Mouse (Mus musculus): ENCODE results near the gene Vgf.

Vgf gene

DNA sequence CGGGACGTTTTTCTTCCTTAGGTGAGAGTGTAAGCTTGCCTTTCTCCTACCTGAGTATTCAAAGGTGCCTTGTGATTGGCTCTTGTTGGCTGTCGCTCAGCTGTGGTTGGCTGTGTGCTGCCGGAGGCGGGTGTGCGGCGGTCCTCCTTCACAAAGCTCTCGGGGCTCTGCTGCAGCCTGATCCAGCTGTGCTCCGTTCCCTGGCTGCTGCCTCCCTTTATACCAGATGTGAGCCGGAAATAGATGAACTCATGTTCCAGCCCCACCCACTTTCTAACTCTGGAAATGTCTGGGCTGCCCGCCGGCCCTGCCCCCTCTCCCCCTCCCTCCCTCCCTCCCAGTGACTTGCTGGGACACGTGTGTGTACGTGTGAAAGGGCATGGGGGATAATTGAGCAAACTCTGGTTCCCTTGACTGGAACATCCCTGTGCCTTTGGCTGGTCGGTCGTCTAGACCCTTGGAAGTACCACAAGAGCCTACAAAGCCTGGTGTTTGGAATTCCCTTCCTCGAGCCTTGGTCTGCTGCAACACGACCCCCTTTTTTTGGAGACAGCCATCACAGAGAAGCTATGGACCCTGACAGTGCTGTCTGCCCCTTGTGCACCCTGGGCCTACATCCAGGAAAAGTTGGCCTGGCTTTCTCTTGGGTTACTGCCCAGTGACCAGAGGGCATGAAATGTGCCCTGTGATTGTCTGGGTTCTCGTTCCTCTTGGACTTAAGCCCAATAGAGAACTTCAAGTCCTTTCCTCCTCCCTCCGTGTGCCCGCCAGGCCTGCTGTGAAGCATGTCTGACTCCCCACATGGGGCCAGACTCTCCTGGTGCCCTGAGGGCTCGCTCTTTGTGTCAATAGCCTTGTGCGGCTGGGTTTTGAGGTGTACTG, 46.1 kb downstream of the Vgf start, which contains the start of gene Serpine1:
TSS of gene Serpine1 (minus strand) at position 190 of the 882 bp plus-strand sequence.
- peak; percentile 92 for DNase-seq (ENCODE audit: low spot score)

DNA sequence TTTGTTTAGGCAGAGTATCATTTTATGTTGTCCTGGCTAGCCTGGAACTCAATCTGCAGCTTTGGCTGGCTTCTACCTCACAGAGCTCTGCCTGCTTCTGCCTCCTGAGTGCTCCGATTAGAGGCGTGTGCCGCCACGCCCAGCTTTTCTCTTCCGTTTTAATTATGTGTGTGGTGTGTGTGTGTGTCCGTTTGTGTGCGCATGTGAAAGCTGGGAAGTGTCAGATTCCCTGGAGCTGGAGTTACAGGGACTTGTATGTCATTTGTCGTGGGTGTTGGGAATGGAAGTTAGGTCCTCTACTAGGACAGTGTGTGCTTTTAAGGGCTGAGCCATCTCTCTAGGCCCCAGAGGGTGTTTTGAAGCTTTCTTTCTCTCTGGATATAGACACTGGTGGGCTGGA, 46.9 kb downstream of the Vgf start:
- no peak for DNase-seq (ENCODE audit: low spot score)

DNA sequence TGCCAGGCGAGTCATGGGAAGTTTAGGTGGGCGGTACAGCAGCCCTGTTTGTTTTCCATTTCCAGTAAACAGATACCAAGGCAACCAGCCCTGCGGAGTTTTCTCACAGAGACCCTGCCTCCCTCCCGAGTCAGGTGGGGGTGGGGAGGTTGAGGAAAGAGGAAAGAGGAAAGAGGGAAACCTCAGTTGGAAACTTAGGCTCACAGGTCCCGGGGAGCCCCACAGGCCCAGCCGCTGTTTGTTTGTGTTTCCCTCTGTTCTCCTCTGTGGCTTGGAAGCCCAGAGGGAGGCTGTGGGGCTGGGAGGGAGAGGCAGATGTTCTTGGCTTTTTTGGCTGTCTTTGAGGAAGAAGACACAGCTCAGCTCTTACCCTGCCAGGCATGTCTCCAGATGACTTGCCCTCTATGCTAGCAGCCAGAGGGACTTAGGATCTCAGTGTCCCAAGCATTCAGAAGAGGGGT, 48.0 kb downstream of the Vgf start:
- peak; percentile 64 for DNase-seq (ENCODE audit: low spot score)

DNA sequence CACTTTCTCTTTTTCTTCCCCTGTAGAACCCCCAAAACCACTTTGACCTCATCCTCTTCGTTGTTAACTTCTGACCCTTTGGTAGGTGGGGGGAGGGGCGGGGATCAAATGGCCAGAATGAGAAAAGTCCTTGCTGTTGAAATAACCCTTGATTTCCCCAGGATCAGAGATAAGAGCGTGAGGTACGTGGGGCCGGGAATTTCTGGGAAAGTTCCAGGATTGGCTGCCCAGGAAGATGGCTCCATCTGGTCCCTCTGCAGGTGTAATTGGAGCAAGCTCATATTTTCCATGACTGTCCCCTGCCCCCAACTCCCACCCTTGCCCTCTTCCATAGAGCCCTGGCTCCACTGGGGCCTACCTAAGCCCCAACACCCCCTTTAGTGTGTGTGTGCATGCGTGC, 49.5 kb downstream of the Vgf start:
- no peak for DNase-seq (ENCODE audit: low spot score)

DNA sequence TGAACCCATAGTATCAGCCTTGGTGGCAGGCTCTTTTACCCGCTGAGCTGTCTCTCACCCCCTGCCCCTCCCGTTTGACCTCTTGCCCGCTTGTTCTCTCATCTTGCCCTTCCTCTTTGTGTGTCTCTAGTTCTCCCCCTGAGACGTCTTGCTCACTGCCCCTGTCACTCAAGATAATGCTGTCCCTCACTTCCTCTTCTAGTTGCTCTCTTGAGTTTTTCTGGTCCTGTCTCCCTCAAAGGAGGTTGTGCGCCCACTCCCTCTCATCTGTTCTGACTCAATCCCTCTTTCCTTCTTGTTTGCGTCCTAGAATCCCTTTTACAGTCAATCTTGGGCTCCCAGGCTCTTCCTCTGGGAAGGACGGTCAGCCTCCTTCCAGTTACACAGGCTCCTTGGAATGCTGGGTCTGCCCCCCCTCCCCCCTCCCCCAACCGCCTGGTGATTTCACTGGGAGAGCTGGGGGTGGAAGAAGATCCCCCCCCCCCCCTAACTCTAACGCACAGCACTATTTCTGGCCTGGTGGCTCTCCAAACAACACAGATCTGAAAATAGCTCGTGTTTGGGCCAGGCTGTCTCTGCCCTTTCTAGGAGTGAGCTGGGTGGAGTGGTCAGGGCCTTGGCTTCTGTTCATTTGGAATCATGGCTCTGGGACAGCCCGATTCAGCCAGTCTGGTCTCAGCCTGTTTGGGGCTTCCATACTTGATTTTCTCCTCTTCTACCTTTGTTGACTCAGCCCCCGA, 50.2 kb downstream of the Vgf start:
- DNase-seq (ENCODE audit: low spot score) = peak; percentile 72

DNA sequence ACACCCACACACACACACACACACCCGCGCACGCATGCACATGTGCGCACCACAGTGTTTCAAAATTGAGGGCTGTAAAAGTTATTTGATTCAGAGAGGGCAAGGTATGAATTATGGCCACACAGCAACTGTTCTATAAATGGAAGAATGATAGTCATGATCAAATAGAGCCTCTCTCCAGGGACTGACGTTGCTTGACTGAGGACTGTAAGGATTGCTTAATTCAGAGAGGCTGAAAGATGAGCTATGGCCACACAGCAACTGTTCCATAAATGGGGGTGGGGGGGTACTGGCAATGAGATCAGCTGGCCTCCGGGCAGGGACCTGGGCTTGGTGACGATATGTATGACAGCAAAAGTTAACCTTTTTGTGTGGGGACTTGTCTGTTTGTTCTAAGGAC, 51.0 kb downstream of the Vgf start:
- DNase-seq (ENCODE audit: low spot score) = no peak

DNA sequence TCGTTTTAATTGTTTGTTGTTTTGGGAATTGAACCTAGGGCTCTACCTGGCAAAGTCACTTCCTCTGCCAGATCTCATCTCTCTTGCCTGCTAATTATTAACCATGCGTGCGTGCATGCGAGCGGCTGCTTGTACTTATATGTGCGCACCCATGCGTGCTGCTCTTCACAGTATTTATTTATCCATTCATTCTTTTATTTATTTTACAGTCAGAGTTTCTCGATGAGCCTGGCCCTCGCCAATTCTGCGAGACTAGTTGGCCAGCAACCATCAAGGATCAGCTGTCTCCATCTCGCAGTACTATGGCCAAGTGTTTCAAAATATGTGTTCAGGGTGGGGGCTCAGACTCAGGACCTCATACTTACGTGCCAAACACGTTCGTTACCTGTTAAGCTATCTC, 51.8 kb downstream of the Vgf start:
- DNase-seq (ENCODE audit: low spot score) = peak; percentile 59

DNA sequence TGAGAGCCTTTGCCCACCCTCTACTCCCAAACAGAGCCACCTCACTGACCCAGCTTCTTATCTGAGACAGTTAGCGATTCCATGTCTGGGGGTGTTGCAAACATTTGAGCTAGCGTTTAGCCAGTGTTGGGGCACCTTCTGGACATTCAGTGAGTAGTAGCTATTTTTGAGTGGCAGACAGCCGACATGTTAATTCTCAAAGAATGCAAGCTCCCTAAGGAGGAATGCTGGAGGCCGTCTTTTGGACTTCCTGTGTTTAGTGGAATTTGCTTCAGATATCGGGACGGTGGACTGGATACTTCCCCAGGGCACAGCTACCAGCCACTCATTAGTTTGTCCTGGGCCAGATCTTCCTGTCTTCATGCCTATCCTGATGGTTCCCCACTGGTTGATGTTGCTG, 52.4 kb downstream of the Vgf start:
- DNase-seq (ENCODE audit: low spot score) = no peak

DNA sequence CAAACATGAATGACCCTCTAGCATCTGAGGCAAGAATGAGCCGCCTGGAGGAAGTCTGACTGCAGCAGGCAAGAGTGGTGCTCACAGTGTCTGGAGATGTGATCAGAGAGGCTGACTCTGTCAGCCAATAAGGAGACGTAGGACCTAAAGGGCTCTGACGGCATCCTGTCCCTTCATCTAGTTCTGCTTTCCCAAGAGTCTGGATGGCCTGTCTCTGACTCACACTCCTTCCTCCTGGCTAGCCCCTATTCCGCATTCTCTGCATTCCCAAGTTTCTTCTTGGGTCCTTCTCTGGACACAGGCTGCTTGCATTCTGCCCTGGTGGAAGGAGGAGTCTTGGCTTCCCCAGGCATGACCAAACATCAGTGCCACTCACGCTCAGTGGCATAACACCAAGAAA, 53.7 kb downstream of the Vgf start:
- peak; percentile 81 for DNase-seq (ENCODE audit: low spot score)
